Mouse (Mus musculus) thymus, adult 2 months (tissue): Measurements from ENCODE around the gene Cxcr5.

Source experiments
- CTCF ChIP-seq: fragments of 200-500 bp; IDR thresholded peaks from 2 replicates; pipeline ENCODE4 v1.5.1; 2012; ENCODE audit warnings: mild to moderate bottlenecking, control low read depth, low read length, moderate library complexity, borderline replicate concordance; ENCODE audit not compliant: control insufficient read depth, poor library complexity, insufficient read depth; ENCODE audit errors: extremely low read depth
- POLR2A ChIP-seq: fragments of 200-500 bp; IDR thresholded peaks from 2 replicates; pipeline ENCODE4 v1.6.1; 2012; ENCODE audit warnings: mild to moderate bottlenecking, low read length, control low read depth, moderate library complexity; ENCODE audit not compliant: control insufficient read depth, poor library complexity, insufficient read depth; ENCODE audit errors: extremely low read depth

DNA sequence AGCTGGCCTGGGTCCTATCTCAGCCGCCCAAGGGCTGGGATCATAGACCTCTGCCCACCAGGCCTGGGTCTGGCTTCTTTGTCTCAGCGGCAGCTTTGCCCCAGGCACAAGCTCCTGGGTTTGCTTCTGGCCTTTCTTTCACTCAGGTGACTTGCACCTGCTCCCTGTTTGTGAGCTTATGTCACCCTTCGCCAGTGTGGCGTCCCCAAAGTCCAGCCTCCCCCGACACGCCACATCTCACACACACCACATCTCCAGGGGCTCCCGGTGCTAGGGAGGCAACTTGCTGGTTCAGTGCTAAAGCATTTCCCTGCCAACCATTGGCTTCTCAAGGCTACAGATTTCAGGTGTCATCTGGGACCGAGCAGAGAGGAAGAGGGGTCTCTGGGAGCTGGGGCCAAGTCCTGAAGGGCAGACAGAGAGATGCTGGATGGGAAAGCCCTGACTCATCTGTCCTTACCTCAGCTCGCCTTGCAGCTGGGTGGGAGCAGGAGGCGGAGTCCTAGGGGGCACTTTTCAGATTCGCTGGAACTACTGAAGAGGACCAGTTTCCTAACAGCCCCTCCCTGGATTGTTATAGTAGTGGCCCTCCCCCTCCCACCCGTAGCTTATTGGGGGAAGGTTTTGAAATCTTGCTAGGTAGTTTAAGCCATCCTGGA, 64.7 kb downstream of the Cxcr5 start:
- no peak for TF ChIP-seq POLR2A
- no peak for TF ChIP-seq CTCF
